Mouse (Mus musculus) megakaryocyte-erythroid progenitor cell, adult 5 weeks (primary cell): ENCODE data around the gene Tssk6. TPM values are rescaled to one million over a fixed set of nuclear protein-coding genes. Genes with fewer than 3 reads are reported as not detected.

ENCODE experiments used
- polyA plus RNA-seq: library from polyadenylated mRNA; stranded (reverse); fragments of >175 nt; gene quantifications from 2 replicates; pipeline ENCODE4 v1.2.3, GENCODE M21; 2012

The Tssk6 gene
- 2.6 and 4.7 TPM in 2 replicates for polyA plus RNA-seq

DNA sequence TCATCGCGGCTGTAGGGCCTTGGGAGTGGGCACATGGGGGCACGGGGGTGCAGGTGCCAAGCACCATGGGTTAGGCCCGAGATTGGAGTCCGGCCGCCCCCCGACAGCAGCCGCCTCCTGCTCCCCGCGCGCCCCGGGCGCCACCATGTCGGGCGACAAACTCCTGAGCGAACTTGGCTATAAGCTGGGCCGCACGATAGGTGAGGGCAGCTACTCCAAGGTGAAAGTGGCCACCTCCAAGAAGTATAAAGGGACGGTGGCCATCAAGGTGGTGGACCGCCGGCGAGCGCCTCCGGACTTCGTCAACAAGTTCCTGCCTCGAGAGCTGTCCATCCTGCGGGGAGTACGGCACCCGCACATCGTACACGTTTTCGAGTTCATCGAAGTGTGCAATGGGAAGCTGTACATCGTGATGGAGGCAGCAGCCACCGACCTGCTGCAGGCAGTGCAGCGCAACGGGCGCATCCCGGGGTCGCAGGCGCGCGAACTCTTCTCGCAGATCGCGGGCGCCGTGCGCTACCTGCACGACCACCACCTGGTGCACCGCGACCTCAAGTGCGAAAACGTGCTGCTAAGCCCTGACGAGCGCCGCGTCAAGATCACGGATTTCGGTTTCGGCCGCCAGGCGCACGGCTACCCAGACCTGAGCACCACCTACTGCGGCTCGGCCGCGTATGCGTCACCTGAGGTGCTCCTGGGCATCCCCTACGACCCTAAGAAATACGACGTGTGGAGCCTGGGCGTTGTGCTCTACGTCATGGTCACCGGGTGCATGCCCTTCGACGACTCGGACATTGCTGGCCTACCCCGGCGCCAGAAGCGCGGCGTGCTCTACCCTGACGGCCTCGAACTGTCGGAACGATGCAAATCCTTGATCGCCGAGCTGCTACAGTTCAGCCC is at the start of gene Tssk6, which contains the start of the genes Ndufa13 and Yjefn3:
TSS of gene Tssk6 (plus strand) at position 22 of the 900 bp plus-strand sequence.
TSS of gene Ndufa13 (minus strand) at position 396 of the 900 bp plus-strand sequence.
TSS of gene Yjefn3 (minus strand) at position 550 of the 900 bp plus-strand sequence.

DNA sequence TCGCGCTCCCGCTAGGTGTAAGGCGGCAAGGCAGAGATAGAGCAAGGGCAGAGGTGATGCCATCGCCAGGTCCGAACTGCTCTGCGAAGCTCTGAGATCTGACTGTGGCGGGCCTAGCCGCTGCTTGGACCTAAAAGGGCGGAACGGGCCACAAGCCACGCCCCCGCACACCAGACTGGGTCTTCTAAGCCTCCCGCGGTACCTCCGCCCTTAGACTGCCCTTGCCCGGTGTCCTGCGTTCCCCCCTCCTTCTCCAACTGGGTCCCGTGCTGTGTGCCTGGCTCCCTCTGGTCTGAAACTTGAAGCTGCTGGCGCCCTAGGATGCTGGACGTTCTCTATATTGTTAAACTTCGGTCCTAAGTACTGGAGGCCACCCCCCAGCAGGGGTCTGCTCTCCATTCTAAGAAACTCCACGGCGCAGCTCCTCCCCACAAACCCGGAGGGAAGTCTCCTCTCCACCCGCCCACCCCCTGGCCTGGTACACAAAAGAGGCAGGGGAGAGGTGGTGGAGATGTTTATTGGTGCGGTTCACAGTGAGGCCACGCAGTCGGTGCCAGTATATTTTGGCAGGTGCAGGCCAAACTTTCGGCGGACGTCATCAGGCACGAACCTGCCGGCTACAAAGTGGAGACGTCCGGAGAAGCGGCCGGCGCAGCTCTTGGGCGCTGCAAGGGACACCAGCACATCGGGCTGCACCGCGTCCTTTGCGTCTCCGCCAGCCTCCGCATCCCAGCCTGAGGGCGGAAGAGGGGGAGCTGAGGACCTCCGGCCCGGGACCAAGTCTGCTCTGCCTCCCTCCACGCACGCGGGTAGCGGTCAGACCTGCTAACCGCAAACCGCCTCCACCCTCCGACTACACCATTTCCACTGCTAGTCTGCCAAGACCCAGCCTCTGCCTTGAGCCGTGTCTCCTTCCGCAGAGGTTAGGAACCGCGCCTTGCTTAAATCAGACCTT is 14.4 kb upstream of the Tssk6 start, which contains the start of gene Cilp2:
TSS of gene Cilp2 (minus strand) at position 399 of the 955 bp plus-strand sequence.

Other genes starting within 250 kb of the Tssk6 start
- gene Zfp964, start 247.7 kb upstream of the Tssk6 start, polyA plus RNA-seq, result not detected in 2 replicates
- 1.2 and 2.9 TPM in 2 replicates for gene Zfp869, start 191.5 kb upstream of the Tssk6 start, polyA plus RNA-seq
- gene Zfp963, start 152.2 kb upstream of the Tssk6 start, polyA plus RNA-seq, result 0.34 and 1.2 TPM in 2 replicates
- 1.1 and 2.0 TPM in 2 replicates for gene Gm20422, start 127.3 kb upstream of the Tssk6 start, polyA plus RNA-seq
- gene Atp13a1, start 111.0 kb upstream of the Tssk6 start, polyA plus RNA-seq, result 66.9 and 72.1 TPM in 2 replicates
- 0.95 and 1.9 TPM in 2 replicates for gene Zfp866, start 111.0 kb upstream of the Tssk6 start, polyA plus RNA-seq
- 55.4 and 65.7 TPM in 2 replicates for gene Gmip, start 93.5 kb upstream of the Tssk6 start, polyA plus RNA-seq
- 1.4 and 1.8 TPM in 2 replicates for gene Lpar2, start 79.8 kb upstream of the Tssk6 start, polyA plus RNA-seq
- gene Pbx4, start 69.7 kb upstream of the Tssk6 start, polyA plus RNA-seq, result 53.7 and 82.5 TPM in 2 replicates
- gene Cilp2, start 14.5 kb upstream of the Tssk6 start, polyA plus RNA-seq, result 0.23 and 0.24 TPM in 2 replicates
- 142 and 151 TPM in 2 replicates for gene Ndufa13, start 374 bp downstream of the Tssk6 start, polyA plus RNA-seq
- gene Yjefn3, start 528 bp downstream of the Tssk6 start, polyA plus RNA-seq, result 1.4 and 2.5 TPM in 2 replicates
- 94.1 and 106 TPM in 2 replicates for gene Gatad2a, start 94.2 kb downstream of the Tssk6 start, polyA plus RNA-seq
- 30.2 and 31.7 TPM in 2 replicates for gene Mau2, start 140.6 kb downstream of the Tssk6 start, polyA plus RNA-seq
- 39.8 and 41.2 TPM in 2 replicates for gene Sugp1, start 140.6 kb downstream of the Tssk6 start, polyA plus RNA-seq
- gene Tm6sf2, start 170.7 kb downstream of the Tssk6 start, polyA plus RNA-seq, result not detected in 2 replicates
- gene Hapln4, start 181.3 kb downstream of the Tssk6 start, polyA plus RNA-seq, result 0.02 TPM in 1 of 2 replicates, not detected in the other
- not detected in 2 replicates for gene Ncan, start 218.7 kb downstream of the Tssk6 start, polyA plus RNA-seq
- 18.9 and 22.4 TPM in 2 replicates for gene Nr2c2ap, start 229.1 kb downstream of the Tssk6 start, polyA plus RNA-seq
- 8.8 and 10.6 TPM in 2 replicates for gene Rfxank, start 237.0 kb downstream of the Tssk6 start, polyA plus RNA-seq
- 86.9 and 91.2 TPM in 2 replicates for gene Borcs8, start 237.3 kb downstream of the Tssk6 start, polyA plus RNA-seq
- 0.36 and 0.43 TPM in 2 replicates for gene Mef2b, start 237.5 kb downstream of the Tssk6 start, polyA plus RNA-seq